Mouse (Mus musculus) embryonic facial prominence, embryonic 12.5 days (tissue): ENCODE results near the gene Znhit2. TPM values are rescaled to one million over a fixed set of nuclear protein-coding genes. Genes with fewer than 3 reads are reported as not detected.

ENCODE experiments used
- ATAC-seq: fragments of 200-750 bp; cut with Nextera tagmentation; 2 replicates; pipeline ENCODE4 v1.8.0; 2017; ENCODE audit not compliant: insufficient number of reproducible peaks, insufficient read depth, low FRiP score, low TSS enrichment
- H3K27ac ChIP-seq: fragments of 300-500 bp; sonication (generic); 2 replicates; pipeline ENCODE4 v1.5.1; 2016; ENCODE audit warnings: mild to moderate bottlenecking
- H3K27me3 ChIP-seq: fragments of 300-500 bp; sonication (generic); 2 replicates; pipeline ENCODE4 v1.6.1; 2016; ENCODE audit warnings: mild to moderate bottlenecking, moderate library complexity
- H3K36me3 ChIP-seq: fragments of 300-500 bp; sonication (generic); 2 replicates; pipeline ENCODE4 v1.6.1; 2016; ENCODE audit warnings: mild to moderate bottlenecking
- H3K4me1 ChIP-seq: fragments of 300-500 bp; sonication (generic); 2 replicates; pipeline ENCODE4 v1.6.1; 2016
- H3K4me2 ChIP-seq: fragments of 300-500 bp; sonication (generic); replicated peaks from 2 replicates; pipeline ENCODE4 v1.6.1; 2016; ENCODE audit warnings: mild to moderate bottlenecking, moderate library complexity
- H3K4me3 ChIP-seq: fragments of 300-500 bp; sonication (generic); 2 replicates; pipeline ENCODE4 v1.5.1; 2016; ENCODE audit warnings: mild to moderate bottlenecking
- H3K9ac ChIP-seq: fragments of 300-500 bp; sonication (generic); 2 replicates; pipeline ENCODE4 v1.6.1; 2016; ENCODE audit warnings: mild to moderate bottlenecking, moderate library complexity
- H3K9me3 ChIP-seq: fragments of 300-500 bp; sonication (generic); 2 replicates; pipeline ENCODE4 v1.6.1; 2016; ENCODE audit warnings: mild to moderate bottlenecking, moderate library complexity
- WGBS: fragments of 180-500 bp; shearing (Covaris S2); methylation state at CpG from one replicate; pipeline ENCODE4 v1.1.7; 2016; 5-methylcytosine and 5-hydroxymethylcytosine counted together
- polyA plus RNA-seq: library from polyadenylated mRNA; unstranded; fragments of >200 nt; fragmentation: Nextera tagmentation; extraction: Ambion mirVana; gene quantifications from 2 replicates; pipeline ENCODE4 v1.2.1, GENCODE M21; 2016

The Znhit2 gene
- polyA plus RNA-seq, 1 experiment from 2014 or later, result 39.3 TPM

- Histone ChIP-seq H3K27ac (no peak overlapping the region), H3K9ac (peak overlapping the region; percentile 90), H3K4me1 (peaks cover 17% of the 10 kb centered on the region), H3K27me3 (no peaks in the 10 kb centered on the region), H3K36me3 (peaks cover 46% of the 10 kb centered on the region), H3K4me2 (peak overlapping the region; percentile 98), H3K4me3 (peak overlapping the region; percentile 80), H3K9me3 (no peaks in the 10 kb centered on the region)
- ATAC-seq, result no peak
- 85% methylated on average over 8 of the region's 8 CpGs for WGBS
Observed at GRCm38 (mm10) chr19:6047899-6048166, 13.2 kb upstream of the Znhit2 start.

- WGBS, result 89% methylated on average over 11 of the region's 11 CpGs
- H3K36me3 ChIP-seq, result peaks cover 56% of the 10 kb centered on the region
- 0 out of 2 replicates have a peak overlapping the region, but pooled peaks have one; percentile 90 for H3K9ac ChIP-seq
Observed at GRCm38 (mm10) chr19:6048681-6049410, 12.1 kb upstream of the Znhit2 start.

GRCm38 (mm10) chr19:6052516-6052915, 8.5 kb upstream of the Znhit2 start:
- 89% methylated on average over 7 of the region's 7 CpGs for WGBS
- Histone ChIP-seq H3K9ac (no peak overlapping the region), H3K4me3 (no peak overlapping the region), H3K4me2 (no peak overlapping the region), H3K27me3 (no peaks in the 10 kb centered on the region), H3K27ac (no peak overlapping the region), H3K4me1 (peaks cover 20% of the 10 kb centered on the region), H3K36me3 (peaks cover 78% of the 10 kb centered on the region), H3K9me3 (no peaks in the 10 kb centered on the region)
- no peak for ATAC-seq

More at GRCm38 (mm10) chr19:6048681-6049410, 12.1 kb upstream of the Znhit2 start:
- ATAC-seq, result no peak
- H3K4me2 ChIP-seq, result no peak overlapping the region
- H3K27me3 ChIP-seq, result no peaks in the 10 kb centered on the region
- H3K9me3 ChIP-seq, result no peaks in the 10 kb centered on the region
- peaks cover 17% of the 10 kb centered on the region for H3K4me1 ChIP-seq
- H3K27ac ChIP-seq, result no peak overlapping the region
- H3K4me3 ChIP-seq, result no peak overlapping the region

- Histone ChIP-seq H3K4me3 (no peak overlapping the region), H3K36me3 (peaks cover 75% of the 10 kb centered on the region), H3K4me1 (peaks cover 15% of the 10 kb centered on the region), H3K27me3 (no peaks in the 10 kb centered on the region), H3K4me2 (no peak overlapping the region), H3K9me3 (no peaks in the 10 kb centered on the region), H3K27ac (no peak overlapping the region), H3K9ac (no peak overlapping the region)
- 89% methylated on average over 5 of the region's 5 CpGs for WGBS
- ATAC-seq, result no peak
Observed at GRCm38 (mm10) chr19:6054296-6054695, 6.7 kb upstream of the Znhit2 start.

GRCm38 (mm10) chr19:6056696-6057095, 4.3 kb upstream of the Znhit2 start:
- ATAC-seq, result no peak
- Histone ChIP-seq H3K36me3 (peaks cover 56% of the 10 kb centered on the region), H3K4me2 (peak overlapping the region; percentile 86), H3K27ac (no peak overlapping the region), H3K4me3 (peak overlapping the region; percentile 86), H3K27me3 (no peaks in the 10 kb centered on the region), H3K4me1 (peaks cover 19% of the 10 kb centered on the region), H3K9me3 (no peaks in the 10 kb centered on the region), H3K9ac (peak overlapping the region; percentile 92)
- 61% methylated on average over 4 of the region's 4 CpGs for WGBS

GRCm38 (mm10) chr19:6057313-6058096, 3.5 kb upstream of the Znhit2 start, which contains the start of the genes Mrpl49 and Fau:
Mrpl49 (minus strand) TSS chr19:6057785.
Fau (plus strand) TSS chr19:6057844.
- Histone ChIP-seq H3K27ac (peak within 1 kb of the TSS; percentile 80), H3K9me3 (no peaks in the 10 kb centered on the region), H3K9ac (peak within 1 kb of the TSS; percentile 92), H3K4me3 (peak within 1 kb of the TSS; percentile 86), H3K4me1 (peaks cover 28% of the 10 kb centered on the region), H3K36me3 (peaks cover 48% of the 10 kb centered on the region), H3K4me2 (peak within 1 kb of the TSS; percentile 86), H3K27me3 (no peaks in the 10 kb centered on the region)
- under 1% methylated on average over 63 of the region's 63 CpGs for WGBS
- ATAC-seq, result peak; percentile 73

- Histone ChIP-seq H3K4me1 (peaks cover 33% of the 10 kb centered on the region), H3K4me3 (peak overlapping the region; percentile 86), H3K4me2 (peak overlapping the region; percentile 86), H3K9ac (peak overlapping the region; percentile 92), H3K9me3 (no peaks in the 10 kb centered on the region), H3K27ac (peak overlapping the region; percentile 80), H3K27me3 (no peaks in the 10 kb centered on the region), H3K36me3 (peaks cover 38% of the 10 kb centered on the region)
- 40% methylated on average over 5 of the region's 5 CpGs for WGBS
- ATAC-seq, result no peak
Observed at GRCm38 (mm10) chr19:6058513-6058912, 2.5 kb upstream of the Znhit2 start.

GRCm38 (mm10) chr19:6058966-6059365, 2.0 kb upstream of the Znhit2 start:
- Histone ChIP-seq H3K4me3 (peak overlapping the region; percentile 86), H3K4me1 (peaks cover 33% of the 10 kb centered on the region), H3K27me3 (no peaks in the 10 kb centered on the region), H3K9me3 (no peaks in the 10 kb centered on the region), H3K36me3 (peaks cover 33% of the 10 kb centered on the region), H3K9ac (peak overlapping the region; percentile 92), H3K27ac (no peak overlapping the region), H3K4me2 (peak overlapping the region; percentile 86)
- no peak for ATAC-seq
- WGBS, result 86% methylated on average over 5 of the region's 5 CpGs

- ATAC-seq, result no peak
- Histone ChIP-seq H3K9ac (peak overlapping the region; percentile 91), H3K27ac (peak overlapping the region; percentile 92), H3K9me3 (no peaks in the 10 kb centered on the region), H3K4me2 (peak overlapping the region; percentile 100), H3K27me3 (no peaks in the 10 kb centered on the region), H3K4me3 (peak overlapping the region; percentile 76), H3K4me1 (peaks cover 32% of the 10 kb centered on the region), H3K36me3 (peaks cover 13% of the 10 kb centered on the region; the same call in 1 of the 2 replicates)
- 2% methylated on average over 44 of the region's 44 CpGs for WGBS
Observed at GRCm38 (mm10) chr19:6061641-6062302, 780 bp downstream of the Znhit2 start.

- WGBS, result 71% methylated on average over 5 of the region's 5 CpGs
- peaks cover 35% of the 10 kb centered on the region for H3K4me1 ChIP-seq
- H3K27me3 ChIP-seq, result no peaks in the 10 kb centered on the region
- H3K4me2 ChIP-seq, result peak overlapping the region; percentile 100
- H3K36me3 ChIP-seq, result peaks cover 13% of the 10 kb centered on the region; the same call in 1 of the 2 replicates
- peak overlapping the region; percentile 76 for H3K4me3 ChIP-seq
- no peaks in the 10 kb centered on the region for H3K9me3 ChIP-seq
- H3K27ac ChIP-seq, result no peak overlapping the region
- no peak for ATAC-seq
- H3K9ac ChIP-seq, result peak overlapping the region; percentile 91
Observed at GRCm38 (mm10) chr19:6062418-6062817, 1.4 kb downstream of the Znhit2 start.

- Histone ChIP-seq H3K4me3 (no peak overlapping the region), H3K27me3 (no peaks in the 10 kb centered on the region), H3K36me3 (peaks cover 13% of the 10 kb centered on the region; the same call in 1 of the 2 replicates), H3K27ac (no peak overlapping the region), H3K9me3 (no peaks in the 10 kb centered on the region), H3K4me1 (peaks cover 37% of the 10 kb centered on the region), H3K9ac (peak overlapping the region; percentile 91; the same call in 1 of the 2 replicates), H3K4me2 (peak overlapping the region; percentile 100; the same call in 1 of the 2 replicates)
- 91% methylated on average over 6 of the region's 6 CpGs for WGBS
- no peak for ATAC-seq
Observed at GRCm38 (mm10) chr19:6063081-6063480, 2.1 kb downstream of the Znhit2 start.
